Mouse (Mus musculus) brain, embryonic 14.5 days (tissue): ENCODE measurements at regions not wholly inside any gene's neighbourhood (a gene's known extent, or its start where the extent isn't known, plus 50 kb on each side); places are given as distances from the start of the nearest gene placed in this dataset.

Experiments used
- CTCF ChIP-seq: fragments of 200-500 bp; IDR thresholded peaks from 2 replicates; pipeline ENCODE4 v1.5.1; 2012; ENCODE audit warnings: inconsistent platforms, mild to moderate bottlenecking, moderate library complexity, borderline replicate concordance; ENCODE audit not compliant: insufficient read depth, insufficient read length; ENCODE audit errors: extremely low read depth
- POLR2A ChIP-seq: fragments of 200-500 bp; IDR thresholded peaks from 2 replicates; pipeline ENCODE4 v1.6.1; 2012; ENCODE audit warnings: mild to moderate bottlenecking, inconsistent platforms, borderline replicate concordance; ENCODE audit not compliant: poor library complexity, insufficient read depth, insufficient read length, severe bottlenecking; ENCODE audit errors: extremely low read depth

DNA sequence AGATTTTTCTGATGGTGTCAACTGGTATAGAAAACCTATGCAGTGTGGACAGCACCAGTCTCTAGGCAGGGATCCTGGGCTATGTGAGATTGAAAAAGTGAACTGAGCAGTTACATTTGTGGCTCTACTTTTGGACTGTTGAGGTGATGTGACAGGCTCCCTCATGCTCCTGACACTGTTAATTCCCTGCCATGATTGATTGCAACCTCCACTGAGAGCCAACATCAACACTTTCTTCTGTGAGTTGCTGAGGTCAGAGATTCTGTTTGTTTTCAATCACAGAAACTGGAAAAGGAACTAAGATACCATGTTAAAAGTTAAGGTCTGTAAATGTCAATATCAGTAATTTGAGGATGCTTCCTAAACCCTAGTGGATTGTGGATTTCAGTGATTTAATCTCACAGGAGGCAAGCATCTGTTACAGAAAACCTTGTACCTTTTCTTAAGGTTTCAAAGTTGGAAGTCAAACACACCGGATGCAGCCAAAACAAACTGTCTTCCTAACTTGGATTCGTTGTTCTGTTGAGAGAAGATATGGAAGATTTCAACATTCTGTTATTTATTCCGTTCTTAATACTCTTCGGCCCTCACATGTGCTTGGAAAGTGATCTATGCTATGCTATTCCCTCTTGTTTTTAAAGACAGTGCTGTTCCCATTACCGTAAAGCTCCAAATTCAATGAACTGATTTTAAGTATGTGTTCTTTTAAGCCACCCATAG lies 278.4 kb downstream of the Zfp352 start:
- no peak for TF ChIP-seq CTCF
- TF ChIP-seq POLR2A: no peak
